Mouse (Mus musculus) gastrocnemius, adult 8-10 months (tissue): ENCODE data around the gene Vps16. TPM values are rescaled to one million over a fixed set of nuclear protein-coding genes. Genes with fewer than 3 reads are reported as not detected.

Experiments
- DNase-seq, 2 experiments: peaks; one replicate each; pipeline ENCODE4 v3.0.0; 2022; ENCODE audit warnings: low spot score in 2 of 2
- total RNA-seq, 4 experiments: library from RNA; stranded (reverse); gene quantifications; 2 replicates each; pipeline ENCODE4 v1.2.4; 2022

Vps16 gene
- total RNA-seq, result 10 to 100 TPM; 13.2 to 20.5 (median 18.2) TPM

DNA sequence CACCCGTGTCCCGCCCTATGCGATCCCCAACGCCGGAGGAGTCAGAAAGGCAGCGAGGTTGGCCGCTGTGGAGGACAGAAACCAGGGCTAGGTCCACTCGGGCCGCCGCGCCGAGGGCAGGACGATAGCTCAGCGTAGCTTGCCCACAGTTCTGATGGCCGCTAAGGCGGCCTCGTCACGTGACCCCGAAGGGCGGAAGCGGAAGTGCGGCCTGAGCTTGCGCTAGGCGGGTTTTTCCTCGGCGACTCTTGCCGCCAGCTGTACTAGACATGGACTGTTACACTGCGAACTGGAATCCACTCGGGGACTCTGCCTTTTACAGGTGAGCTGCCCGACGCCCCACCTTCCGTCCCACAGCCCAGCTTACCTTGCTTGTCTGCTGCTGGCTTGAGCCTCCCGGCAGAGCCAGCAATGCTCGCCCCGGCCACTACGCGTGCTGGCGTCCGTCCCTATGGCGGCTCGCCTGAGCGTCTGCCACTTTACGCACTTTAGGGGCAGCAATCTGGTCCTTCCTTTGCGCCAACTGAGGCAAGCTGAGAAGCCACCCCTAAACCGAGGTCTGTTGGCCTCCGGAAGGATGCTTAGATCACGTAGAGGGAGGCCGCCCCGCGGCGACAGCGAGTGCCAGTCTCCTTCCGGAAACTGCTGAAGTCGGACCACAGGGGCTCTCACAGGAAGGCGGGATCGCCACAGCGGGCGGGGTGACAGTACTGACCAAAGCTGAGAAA is at the start of gene Vps16, which contains the start of gene Pced1a:
Gene Vps16, plus strand, starts transcription at position 214 of the 728 bp plus-strand sequence.
Gene Pced1a, minus strand, starts transcription at position 576 of the 728 bp plus-strand sequence.
- DNase-seq, result peak; percentile 81 to 87

DNA sequence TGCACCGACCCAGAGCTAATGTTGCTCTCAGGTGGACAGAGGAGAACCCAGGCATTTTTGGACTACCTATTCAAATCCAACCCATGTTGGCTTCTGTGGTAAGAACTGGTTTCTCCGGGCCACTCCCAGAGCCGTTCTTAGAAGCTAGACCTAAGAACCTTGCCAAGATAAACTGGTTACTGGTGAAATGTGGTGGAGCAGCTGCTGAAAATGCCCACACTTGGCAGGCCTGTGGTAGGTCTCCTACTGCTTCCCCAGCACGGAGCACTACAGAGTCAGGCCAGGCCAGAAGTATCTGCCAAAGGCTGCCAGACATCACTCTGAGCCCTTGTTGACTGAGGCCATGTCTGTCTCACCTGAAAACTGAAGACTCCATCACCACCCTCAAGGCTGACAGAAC is 49.2 kb upstream of the Vps16 start:
- DNase-seq, result no peak

DNA sequence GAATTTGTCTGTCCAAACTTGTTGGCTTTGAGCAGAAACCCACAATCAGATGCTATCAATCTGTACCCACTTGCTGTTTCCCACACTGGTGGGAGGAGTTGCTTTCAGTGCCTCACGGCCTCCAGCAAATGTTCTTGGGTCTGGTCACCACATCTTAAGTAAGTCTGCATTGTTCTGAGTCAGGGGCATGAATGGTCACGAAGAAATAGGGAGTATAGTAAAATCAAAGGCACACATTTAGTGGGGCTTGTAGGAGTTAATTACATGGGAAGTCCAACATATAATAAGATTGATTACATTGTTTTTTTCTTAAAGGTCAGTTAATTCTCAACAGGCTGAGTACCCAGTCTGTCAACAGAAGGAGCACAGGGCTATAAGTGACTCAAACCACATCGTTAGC is 40.9 kb upstream of the Vps16 start:
- DNase-seq, result no peak

DNA sequence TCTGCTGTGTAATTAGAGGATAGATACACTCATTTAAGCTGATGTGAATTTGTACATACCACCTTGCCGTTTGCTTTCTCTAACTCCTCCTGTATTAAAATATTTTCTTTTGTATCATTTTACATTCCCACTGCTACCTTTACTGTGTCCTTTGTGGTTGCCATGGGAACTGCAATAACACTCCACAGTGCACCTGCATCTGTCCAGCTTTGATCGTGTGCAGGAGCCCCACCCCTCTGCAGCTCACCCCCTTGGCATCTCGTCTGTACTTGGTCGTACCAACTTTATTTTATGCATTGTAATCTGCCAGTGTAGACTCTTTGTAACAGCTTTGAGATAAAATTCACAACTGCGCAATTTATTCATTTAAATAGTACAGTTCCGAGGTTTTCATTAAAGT is 40.2 kb upstream of the Vps16 start:
- DNase-seq, result no peak

DNA sequence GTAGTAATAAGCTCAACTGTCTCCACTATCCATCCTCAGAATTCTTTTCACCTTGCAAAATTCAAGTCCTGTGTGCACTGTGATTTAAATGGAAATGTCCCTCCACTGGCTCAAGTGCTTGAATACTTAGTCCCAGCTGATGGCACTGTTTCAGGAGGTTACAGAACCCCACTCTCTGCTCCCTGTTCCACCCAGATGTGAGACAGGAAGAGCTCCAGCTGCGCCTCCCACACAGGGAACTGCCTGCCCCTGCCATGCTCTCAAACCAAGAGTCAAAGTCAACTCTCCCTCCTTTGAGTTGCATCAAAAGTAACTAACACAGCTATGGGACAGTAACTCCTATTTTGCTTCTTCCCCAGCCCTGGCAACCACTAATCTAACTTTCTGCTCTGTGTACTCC is 37.9 kb upstream of the Vps16 start:
- no peak for DNase-seq

DNA sequence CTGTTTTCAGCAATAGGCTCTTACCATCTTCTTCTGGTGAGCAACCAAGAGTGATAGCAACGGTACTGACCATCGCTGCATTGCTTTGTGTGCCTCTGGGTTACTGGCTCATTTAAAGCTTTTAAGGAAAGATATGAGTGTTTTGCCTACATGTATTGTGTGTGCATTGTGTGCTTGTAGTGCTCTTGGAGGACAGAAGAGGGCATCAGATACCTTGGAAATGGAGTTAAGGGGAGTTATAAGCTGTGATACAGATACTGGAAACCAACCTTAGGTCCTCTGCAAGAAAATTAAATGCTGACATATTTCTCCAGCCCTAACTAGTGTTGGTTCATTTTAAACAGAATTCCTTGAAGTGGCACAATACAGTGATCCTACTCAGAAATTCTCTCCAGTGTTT is 35.3 kb upstream of the Vps16 start:
- no peak for DNase-seq

GRCm38 (mm10) chr2:130390993-130391625 is 33.0 kb upstream of the Vps16 start:
- DNase-seq, result no peak

- DNase-seq, result no peak
These were observed 31.3 kb upstream of the Vps16 start for GRCm38 (mm10) chr2:130392836-130393235.

GRCm38 (mm10) chr2:130395696-130396095 is 28.4 kb upstream of the Vps16 start:
- no peak for DNase-seq

GRCm38 (mm10) chr2:130397186-130397985 is 26.8 kb upstream of the Vps16 start, which contains the start of gene Cpxm1:
Gene Cpxm1 (minus strand): TSS chr2:130397574.
- DNase-seq, result no peak

DNA sequence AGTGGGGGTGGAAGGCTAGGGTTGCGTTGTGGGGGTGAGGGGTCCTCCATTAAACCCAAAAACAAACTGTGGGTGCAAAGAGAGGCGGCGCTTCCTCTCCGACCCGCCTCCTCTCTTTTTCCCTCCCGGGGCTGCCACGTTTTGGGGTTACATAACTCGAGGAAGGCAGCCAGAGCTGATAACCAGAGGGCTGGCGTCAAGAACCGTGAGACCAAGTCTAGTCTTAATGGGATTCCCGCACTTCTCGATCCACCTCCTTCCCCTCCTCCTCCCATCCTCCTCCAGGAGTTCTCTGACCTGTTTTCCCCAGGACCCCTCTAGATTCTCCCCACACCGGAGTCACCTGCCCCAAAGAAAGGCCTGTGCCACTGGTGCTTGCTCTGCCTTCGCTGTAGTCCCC is 26.0 kb upstream of the Vps16 start:
- no peak for DNase-seq

DNA sequence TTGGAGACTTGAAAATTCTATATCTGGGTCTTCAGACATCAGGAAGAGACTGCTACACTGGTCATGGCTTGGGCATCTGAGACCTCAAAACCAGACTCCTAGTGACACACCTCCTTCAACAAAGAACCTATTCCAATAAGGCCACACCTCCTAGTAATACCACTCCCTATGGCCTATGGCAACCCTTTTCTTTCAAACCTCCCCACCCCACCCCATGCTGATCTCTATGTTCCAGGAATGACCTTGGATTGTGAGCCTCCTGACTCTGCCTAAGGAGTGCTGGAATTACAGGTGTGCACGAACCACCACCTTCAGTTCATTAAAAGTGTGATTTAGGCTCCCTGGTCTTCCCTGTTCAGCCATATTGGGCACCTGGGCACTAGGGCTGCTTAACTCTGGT is 24.1 kb upstream of the Vps16 start:
- DNase-seq, result no peak

DNA sequence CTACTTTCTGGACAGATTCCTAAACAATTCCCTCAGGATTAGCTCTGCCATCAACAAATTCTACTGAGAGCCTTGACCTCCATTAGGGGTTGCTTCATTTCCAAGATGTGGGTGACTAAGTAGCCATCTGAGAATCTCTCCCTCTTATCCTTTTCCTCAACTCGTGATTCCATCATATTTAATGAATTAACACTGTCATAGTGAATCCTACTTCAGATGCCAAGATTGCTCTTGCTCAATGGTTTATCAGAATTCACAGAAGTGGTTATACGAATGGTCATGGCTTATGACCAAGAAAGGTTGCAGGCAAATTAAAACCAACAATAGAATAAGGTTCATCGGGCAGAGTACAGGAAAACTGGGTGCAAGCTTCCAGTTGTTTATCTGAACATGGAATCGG is 22.2 kb upstream of the Vps16 start:
- DNase-seq, result no peak

GRCm38 (mm10) chr2:130404939-130405338 is 19.2 kb upstream of the Vps16 start, which contains the start of the genes Gm28372 and 1700020A23Rik:
Gene Gm28372 (plus strand): TSS chr2:130405239.
Gene 1700020A23Rik (plus strand): TSS chr2:130405259.
- DNase-seq, result no peak

- no peak for DNase-seq
These were observed 18.0 kb upstream of the Vps16 start, which contains the start of gene Tmem239 for GRCm38 (mm10) chr2:130406178-130406577. Gene Tmem239 (plus strand): TSS chr2:130406478.

GRCm38 (mm10) chr2:130408194-130408593 is 15.9 kb upstream of the Vps16 start:
- no peak for DNase-seq

GRCm38 (mm10) chr2:130411558-130412495 is 12.3 kb upstream of the Vps16 start:
- peak; percentile 73 to 82 for DNase-seq

DNA sequence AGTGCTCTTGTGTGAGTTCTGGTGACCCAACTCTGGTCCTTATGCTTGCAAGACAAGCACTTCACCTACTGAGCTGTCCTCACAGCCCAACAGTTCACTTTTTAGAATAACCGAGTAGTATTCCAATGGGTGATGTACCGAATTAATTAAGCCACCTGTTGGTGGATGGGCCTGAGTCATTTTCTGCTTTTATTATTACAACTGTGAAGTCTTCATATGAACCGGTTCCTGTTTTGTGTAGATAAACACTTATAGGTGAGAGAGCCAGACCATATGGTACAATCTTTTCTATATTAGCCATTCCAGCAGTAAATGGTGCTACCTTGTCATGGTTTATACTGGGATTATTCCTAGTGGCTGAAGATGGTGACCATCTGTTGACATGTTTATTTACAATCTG is 11.4 kb upstream of the Vps16 start:
- no peak for DNase-seq

DNA sequence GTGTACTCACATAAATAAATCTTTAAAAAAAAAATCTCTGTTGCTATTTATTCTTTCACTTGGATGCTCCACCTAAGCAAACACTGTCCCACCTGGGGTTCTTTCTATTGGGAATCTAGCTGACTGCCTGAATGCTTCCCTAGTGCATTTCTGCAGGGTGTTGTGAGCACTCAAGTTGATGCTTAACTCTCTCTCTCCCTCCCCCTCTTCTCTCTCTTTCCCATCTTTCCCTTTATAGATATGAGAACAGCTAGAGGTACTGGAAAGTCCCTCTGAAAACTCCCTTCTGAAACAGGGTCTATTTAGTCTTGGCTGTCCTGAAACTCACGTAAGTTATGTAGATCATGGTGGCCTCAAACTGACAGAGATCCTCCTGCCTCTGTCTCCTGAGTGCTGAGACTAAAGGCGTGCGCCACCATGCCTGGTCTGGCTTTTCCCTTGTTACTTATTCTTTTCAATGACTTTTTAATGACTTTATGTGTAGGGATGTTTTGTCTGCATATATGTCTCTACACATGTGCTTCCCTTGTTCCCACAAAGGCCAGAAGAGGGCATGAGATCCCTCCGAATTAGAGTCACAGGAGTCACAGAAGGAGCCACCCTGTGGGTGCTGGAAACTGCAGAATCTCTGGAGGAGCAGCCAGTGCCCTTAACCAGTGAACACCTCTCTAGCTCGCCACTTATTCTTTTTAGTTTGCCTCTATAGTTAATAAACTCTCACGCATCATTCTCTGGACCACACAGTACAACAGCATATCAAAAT is 9.9 kb upstream of the Vps16 start:
- no peak for DNase-seq
